Mouse (Mus musculus) heart, embryonic 11.5 days (tissue): ENCODE measurements around the gene Sorcs3. TPM values are rescaled to one million over a fixed set of nuclear protein-coding genes. Genes with fewer than 3 reads are reported as not detected.

Experiments used
- ATAC-seq: fragments of 200-750 bp; cut with Nextera tagmentation; replicated peaks from 2 replicates; pipeline ENCODE4 v1.8.0; 2017; ENCODE audit warnings: moderate library complexity; ENCODE audit not compliant: insufficient number of reproducible peaks, low FRiP score, low TSS enrichment
- H3K27ac ChIP-seq: fragments of 300-500 bp; sonication (generic); 2 replicates; pipeline ENCODE4 v1.5.1; 2014; ENCODE audit warnings: mild to moderate bottlenecking, low read depth, low read length
- H3K27me3 ChIP-seq: fragments of 300-500 bp; sonication (generic); 2 replicates; pipeline ENCODE4 v1.6.1; 2014; ENCODE audit warnings: mild to moderate bottlenecking, low read length, mixed read lengths; ENCODE audit not compliant: control insufficient read depth, insufficient read depth
- H3K36me3 ChIP-seq: fragments of 300-500 bp; sonication (generic); 2 replicates; pipeline ENCODE4 v1.6.1; 2014; ENCODE audit warnings: mild to moderate bottlenecking, low read length, moderate library complexity, mixed read lengths; ENCODE audit not compliant: control insufficient read depth, insufficient read depth
- H3K4me1 ChIP-seq: fragments of 300-500 bp; sonication (generic); 2 replicates; pipeline ENCODE4 v1.6.1; 2014; ENCODE audit warnings: low read length; ENCODE audit not compliant: control insufficient read depth, insufficient read depth
- H3K4me2 ChIP-seq: fragments of 300-500 bp; sonication (generic); 2 replicates; pipeline ENCODE4 v1.6.1; 2014; ENCODE audit warnings: mild to moderate bottlenecking, moderate library complexity
- H3K4me3 ChIP-seq: fragments of 300-500 bp; sonication (generic); 2 replicates; pipeline ENCODE4 v1.5.1; 2014; ENCODE audit warnings: low read depth, low read length
- H3K9ac ChIP-seq: fragments of 300-500 bp; sonication (generic); 2 replicates; pipeline ENCODE4 v1.6.1; 2014; ENCODE audit warnings: mild to moderate bottlenecking, low read depth, low read length, moderate library complexity
- H3K9me3 ChIP-seq: fragments of 300-500 bp; sonication (generic); replicated peaks from 2 replicates; pipeline ENCODE4 v1.6.1; 2016; ENCODE audit warnings: low read length; ENCODE audit not compliant: control insufficient read depth
- WGBS: fragments of 180-500 bp; shearing (Covaris S2); extraction: QIAGEN DNeasy Blood & Tissue Kit; methylation state at CpG from one replicate; pipeline ENCODE4 v1.1.7; 2014; ENCODE audit not compliant: insufficient replicate concordance; 5-methylcytosine and 5-hydroxymethylcytosine counted together
- polyA plus RNA-seq: library from polyadenylated mRNA; unstranded; fragments of >200 nt; fragmentation: Nextera tagmentation; extraction: Ambion mirVana; gene quantifications from 2 replicates; pipeline ENCODE4 v1.2.1, GENCODE M21; 2014

The Sorcs3 gene
- polyA plus RNA-seq, 1 experiment from 2014 or later, result 0.44 TPM

GRCm38 (mm10) chr19:48368056-48368455 lies 162.2 kb downstream of the Sorcs3 start:
- no peak overlapping the region for H3K9ac ChIP-seq
- ATAC-seq, result no peak

GRCm38 (mm10) chr19:48371787-48372186 lies 166.0 kb downstream of the Sorcs3 start:
- Histone ChIP-seq H3K4me2 (no peak overlapping the region), H3K4me3 (no peak overlapping the region), H3K9ac (no peak overlapping the region), H3K36me3 (no peaks in the 10 kb centered on the region), H3K27me3 (no peaks in the 10 kb centered on the region), H3K9me3 (no peaks in the 10 kb centered on the region), H3K4me1 (no peaks in the 10 kb centered on the region), H3K27ac (no peak overlapping the region)
- no peak for ATAC-seq
- 72% methylated on average over 9 of the region's 9 CpGs for whole genome bisulfite sequencing

More at GRCm38 (mm10) chr19:48368056-48368455, 162.2 kb downstream of the Sorcs3 start:
- no peak overlapping the region for H3K4me3 ChIP-seq
- no peaks in the 10 kb centered on the region for H3K4me1 ChIP-seq
- H3K36me3 ChIP-seq, result no peaks in the 10 kb centered on the region
- 56% methylated on average over 10 of the region's 10 CpGs for WGBS
- H3K27me3 ChIP-seq, result no peaks in the 10 kb centered on the region
- H3K9me3 ChIP-seq, result no peaks in the 10 kb centered on the region
- H3K4me2 ChIP-seq, result no peak overlapping the region
- no peak overlapping the region for H3K27ac ChIP-seq

- no peaks in the 10 kb centered on the region for H3K27me3 ChIP-seq
- no peak overlapping the region for H3K27ac ChIP-seq
- no peaks in the 10 kb centered on the region for H3K36me3 ChIP-seq
- no peaks in the 10 kb centered on the region for H3K9me3 ChIP-seq
- ATAC-seq, result no peak
- no peak overlapping the region for H3K9ac ChIP-seq
- H3K4me3 ChIP-seq, result no peak overlapping the region
- no peaks in the 10 kb centered on the region for H3K4me1 ChIP-seq
- WGBS, result 81% methylated on average over 11 of the region's 11 CpGs
- no peak overlapping the region for H3K4me2 ChIP-seq
Measured at GRCm38 (mm10) chr19:48378006-48378540, 172.2 kb downstream of the Sorcs3 start.

- no peak overlapping the region for H3K4me2 ChIP-seq
- H3K9ac ChIP-seq, result no peak overlapping the region
- no peaks in the 10 kb centered on the region for H3K4me1 ChIP-seq
- ATAC-seq, result no peak
- 45% methylated on average over 1 of the region's 1 CpGs for WGBS
- H3K27me3 ChIP-seq, result peaks cover 4% of the 10 kb centered on the region; the same call in 1 of the 2 replicates
- H3K4me3 ChIP-seq, result no peak overlapping the region
- no peaks in the 10 kb centered on the region for H3K9me3 ChIP-seq
- no peaks in the 10 kb centered on the region for H3K36me3 ChIP-seq
- no peak overlapping the region for H3K27ac ChIP-seq
Measured at GRCm38 (mm10) chr19:48391551-48391950, 185.7 kb downstream of the Sorcs3 start.

GRCm38 (mm10) chr19:48404774-48405495 lies 199.1 kb downstream of the Sorcs3 start:
- Histone ChIP-seq H3K9me3 (no peaks in the 10 kb centered on the region), H3K4me2 (no peak overlapping the region), H3K4me3 (no peak overlapping the region), H3K27ac (no peak overlapping the region), H3K9ac (no peak overlapping the region), H3K27me3 (no peaks in the 10 kb centered on the region), H3K36me3 (no peaks in the 10 kb centered on the region), H3K4me1 (no peaks in the 10 kb centered on the region)
- no peak for ATAC-seq
- 68% methylated on average over 7 of the region's 7 CpGs for WGBS

- H3K36me3 ChIP-seq, result no peaks in the 10 kb centered on the region
- no peak overlapping the region for H3K9ac ChIP-seq
- no peaks in the 10 kb centered on the region for H3K27me3 ChIP-seq
- no peak overlapping the region for H3K4me2 ChIP-seq
- H3K4me1 ChIP-seq, result no peaks in the 10 kb centered on the region
- H3K27ac ChIP-seq, result no peak overlapping the region
- H3K9me3 ChIP-seq, result no peaks in the 10 kb centered on the region
- 64% methylated on average over 4 of the region's 4 CpGs for WGBS
- no peak overlapping the region for H3K4me3 ChIP-seq
- ATAC-seq, result no peak
Measured at GRCm38 (mm10) chr19:48408221-48408620, 202.4 kb downstream of the Sorcs3 start.

- Histone ChIP-seq H3K27me3 (no peaks in the 10 kb centered on the region), H3K9me3 (no peaks in the 10 kb centered on the region), H3K36me3 (no peaks in the 10 kb centered on the region), H3K4me2 (no peak overlapping the region), H3K9ac (no peak overlapping the region), H3K4me3 (no peak overlapping the region), H3K4me1 (no peaks in the 10 kb centered on the region), H3K27ac (no peak overlapping the region)
- no peak for ATAC-seq
- 44% methylated on average over 2 of the region's 2 CpGs for WGBS
Measured at GRCm38 (mm10) chr19:48411332-48411731, 205.5 kb downstream of the Sorcs3 start.

GRCm38 (mm10) chr19:48413836-48414235 lies 208.0 kb downstream of the Sorcs3 start:
- WGBS, result 51% methylated on average over 2 of the region's 2 CpGs
- no peak overlapping the region for H3K4me3 ChIP-seq
- no peak for ATAC-seq

GRCm38 (mm10) chr19:48418356-48418755 lies 212.5 kb downstream of the Sorcs3 start:
- no peaks in the 10 kb centered on the region for H3K4me1 ChIP-seq
- 56% methylated on average over 3 of the region's 3 CpGs for WGBS
- no peak overlapping the region for H3K4me2 ChIP-seq
- no peaks in the 10 kb centered on the region for H3K9me3 ChIP-seq
- no peaks in the 10 kb centered on the region for H3K36me3 ChIP-seq
- no peak overlapping the region for H3K4me3 ChIP-seq
- ATAC-seq, result no peak
- no peaks in the 10 kb centered on the region for H3K27me3 ChIP-seq
- H3K27ac ChIP-seq, result no peak overlapping the region
- no peak overlapping the region for H3K9ac ChIP-seq

More at GRCm38 (mm10) chr19:48413836-48414235, 208.0 kb downstream of the Sorcs3 start:
- no peak overlapping the region for H3K27ac ChIP-seq
- H3K36me3 ChIP-seq, result no peaks in the 10 kb centered on the region
- no peaks in the 10 kb centered on the region for H3K9me3 ChIP-seq
- H3K27me3 ChIP-seq, result no peaks in the 10 kb centered on the region
- no peak overlapping the region for H3K9ac ChIP-seq
- H3K4me1 ChIP-seq, result no peaks in the 10 kb centered on the region
- H3K4me2 ChIP-seq, result no peak overlapping the region
